Mouse (Mus musculus) erythroblast, embryonic 14.5 days (primary cell): ENCODE data around the gene Frmpd3.

Source experiments
- GATA1 ChIP-seq: IDR thresholded peaks from 2 replicates; pipeline ENCODE4 v1.6.1; 2012; ENCODE audit warnings: low read length, inconsistent platforms, mixed read lengths
- TAL1 ChIP-seq: IDR thresholded peaks from 3 replicates; pipeline ENCODE4 v1.6.1; 2012; ENCODE audit warnings: low read length, inconsistent platforms, mixed read lengths

GRCm38 (mm10) chrX:140457502-140457901 is 115.4 kb downstream of the Frmpd3 start:
- TF ChIP-seq GATA1 (no peak), TAL1 (no peak)
